Mouse (Mus musculus): ENCODE measurements around the gene Slc4a4. TPM values are rescaled to one million over a fixed set of nuclear protein-coding genes. Genes with fewer than 3 reads are reported as not detected.

The Slc4a4 gene
- not detected in 2 replicates for total RNA-seq (2015)
- total RNA-seq (2017) = not detected in 2 replicates

GRCm38 (mm10) chr5:88886668-88887555, at the start of gene Slc4a4:
Gene Slc4a4, plus strand, starts transcription at chr5:88886818.
- peak; percentile 22 for ATAC-seq (replicated peaks; ENCODE audit: poor library complexity)

- ATAC-seq (replicated peaks; ENCODE audit: poor library complexity) = peak; percentile 86
Observed at GRCm38 (mm10) chr5:88840080-88840798, 46.4 kb upstream of the Slc4a4 start.

GRCm38 (mm10) chr5:88857311-88857710, 29.3 kb upstream of the Slc4a4 start:
- ATAC-seq (replicated peaks; ENCODE audit: poor library complexity) = no peak

GRCm38 (mm10) chr5:88857801-88858200, 28.8 kb upstream of the Slc4a4 start:
- ATAC-seq (replicated peaks; ENCODE audit: poor library complexity) = no peak

GRCm38 (mm10) chr5:88858226-88858625, 28.4 kb upstream of the Slc4a4 start:
- ATAC-seq (replicated peaks; ENCODE audit: poor library complexity) = no peak

- ATAC-seq (replicated peaks; ENCODE audit: poor library complexity) = peak; percentile 54
Observed at GRCm38 (mm10) chr5:88862163-88862562, 24.5 kb upstream of the Slc4a4 start.

- no peak for ATAC-seq (replicated peaks; ENCODE audit: poor library complexity)
Observed at GRCm38 (mm10) chr5:88862794-88863193, 23.8 kb upstream of the Slc4a4 start.

- ATAC-seq (replicated peaks; ENCODE audit: poor library complexity) = peak; percentile 63
Observed at GRCm38 (mm10) chr5:88884101-88884500, 2.5 kb upstream of the Slc4a4 start.

GRCm38 (mm10) chr5:88885503-88885902, 1.1 kb upstream of the Slc4a4 start:
- no peak for ATAC-seq (replicated peaks; ENCODE audit: poor library complexity)

GRCm38 (mm10) chr5:88885944-88886343, 674 bp upstream of the Slc4a4 start:
- no peak for ATAC-seq (replicated peaks; ENCODE audit: poor library complexity)

- ATAC-seq (replicated peaks; ENCODE audit: poor library complexity) = no peak
Observed at GRCm38 (mm10) chr5:88886349-88886667, 310 bp upstream of the Slc4a4 start.

GRCm38 (mm10) chr5:88887556-88888412, 1.2 kb downstream of the Slc4a4 start:
- ATAC-seq (replicated peaks; ENCODE audit: poor library complexity) = 0 out of 2 replicates have a peak, but pooled peaks have one; percentile 12

- ATAC-seq (replicated peaks; ENCODE audit: poor library complexity) = peak; percentile 49
Observed at GRCm38 (mm10) chr5:88888413-88888700, 1.7 kb downstream of the Slc4a4 start.

GRCm38 (mm10) chr5:88889326-88889725, 2.7 kb downstream of the Slc4a4 start:
- ATAC-seq (replicated peaks; ENCODE audit: poor library complexity) = no peak

- ATAC-seq (replicated peaks; ENCODE audit: poor library complexity) = no peak
Observed at GRCm38 (mm10) chr5:88890146-88890545, 3.5 kb downstream of the Slc4a4 start.

GRCm38 (mm10) chr5:88896574-88896973, 10.0 kb downstream of the Slc4a4 start:
- ATAC-seq (replicated peaks; ENCODE audit: poor library complexity) = no peak

- no peak for ATAC-seq (replicated peaks; ENCODE audit: poor library complexity)
Observed at GRCm38 (mm10) chr5:88903111-88903510, 16.5 kb downstream of the Slc4a4 start.

GRCm38 (mm10) chr5:88903526-88903925, 16.9 kb downstream of the Slc4a4 start:
- ATAC-seq (replicated peaks; ENCODE audit: poor library complexity) = no peak

GRCm38 (mm10) chr5:88904841-88905240, 18.2 kb downstream of the Slc4a4 start:
- ATAC-seq (replicated peaks; ENCODE audit: poor library complexity) = no peak

- no peak for ATAC-seq (replicated peaks; ENCODE audit: poor library complexity)
Observed at GRCm38 (mm10) chr5:88907615-88908014, 21.0 kb downstream of the Slc4a4 start.

- ATAC-seq (replicated peaks; ENCODE audit: poor library complexity) = peak; percentile 44; the same call in 1 of the 2 replicates
Observed at GRCm38 (mm10) chr5:88912629-88913028, 26.0 kb downstream of the Slc4a4 start.
